Mouse (Mus musculus) forebrain, embryonic 14.5 days (tissue): Measurements from ENCODE around the gene Prss22. TPM values are rescaled to one million over a fixed set of nuclear protein-coding genes. Genes with fewer than 3 reads are reported as not detected.
A peak's percentile ranks its signal among the peaks of the same experiment; 100 is the strongest.

ENCODE experiments used
- ATAC-seq: fragments of 200-750 bp; cut with Nextera tagmentation; 2 replicates; pipeline ENCODE4 v1.8.0; 2017; ENCODE audit warnings: mild to moderate bottlenecking, moderate library complexity
- DNase-seq: peaks from one replicate; pipeline ENCODE4 v3.0.0-alpha.2; 2015; ENCODE audit warnings: low spot score
- H3K27ac ChIP-seq: fragments of 300-500 bp; sonication (generic); 2 replicates; pipeline ENCODE4 v1.5.1; 2014; ENCODE audit warnings: low read depth, mild to moderate bottlenecking, control low read depth, low read length, moderate library complexity
- H3K27me3 ChIP-seq: fragments of 300-500 bp; sonication (generic); replicated peaks from 2 replicates; pipeline ENCODE4 v1.6.1; 2014; ENCODE audit warnings: low read length, control low read depth, mixed read lengths; ENCODE audit not compliant: control insufficient read depth, insufficient read depth
- H3K36me3 ChIP-seq: fragments of 300-500 bp; sonication (generic); 2 replicates; pipeline ENCODE4 v1.6.1; 2014; ENCODE audit warnings: low read length, control low read depth; ENCODE audit not compliant: control insufficient read depth, insufficient read depth
- H3K4me1 ChIP-seq: fragments of 300-500 bp; sonication (generic); 2 replicates; pipeline ENCODE4 v1.6.1; 2014; ENCODE audit warnings: antibody characterized with exemption, low read length, control low read depth; ENCODE audit not compliant: control insufficient read depth, insufficient read depth
- H3K4me2 ChIP-seq: fragments of 300-500 bp; sonication (generic); 2 replicates; pipeline ENCODE4 v1.6.1; 2014; ENCODE audit warnings: mild to moderate bottlenecking, control low read depth, low read length
- H3K4me3 ChIP-seq: fragments of 300-500 bp; sonication (generic); 2 replicates; pipeline ENCODE4 v1.5.1; 2014; ENCODE audit warnings: low read depth, low read length, control low read depth
- H3K9ac ChIP-seq: fragments of 300-500 bp; sonication (generic); 2 replicates; pipeline ENCODE4 v1.6.1; 2014; ENCODE audit warnings: mild to moderate bottlenecking, low read length, control low read depth, moderate library complexity
- H3K9me3 ChIP-seq: fragments of 300-500 bp; sonication (generic); replicated peaks from 2 replicates; pipeline ENCODE4 v1.6.1; 2016; ENCODE audit warnings: low read length, control low read depth, mixed read lengths; ENCODE audit not compliant: control insufficient read depth
- WGBS: fragments of 180-500 bp; shearing (Covaris S2); extraction: QIAGEN DNeasy Blood & Tissue Kit; methylation state at CpG from one replicate; pipeline ENCODE4 v1.1.7; 2014; 5-methylcytosine and 5-hydroxymethylcytosine counted together
- polyA plus RNA-seq: library from polyadenylated mRNA; unstranded; fragments of >200 nt; fragmentation: Nextera tagmentation; extraction: Ambion mirVana; gene quantifications from 2 replicates; pipeline ENCODE4 v1.2.1, GENCODE M21; 2014

Prss22 gene
- polyA plus RNA-seq, 1 experiment from 2014 or later: not detected

DNA sequence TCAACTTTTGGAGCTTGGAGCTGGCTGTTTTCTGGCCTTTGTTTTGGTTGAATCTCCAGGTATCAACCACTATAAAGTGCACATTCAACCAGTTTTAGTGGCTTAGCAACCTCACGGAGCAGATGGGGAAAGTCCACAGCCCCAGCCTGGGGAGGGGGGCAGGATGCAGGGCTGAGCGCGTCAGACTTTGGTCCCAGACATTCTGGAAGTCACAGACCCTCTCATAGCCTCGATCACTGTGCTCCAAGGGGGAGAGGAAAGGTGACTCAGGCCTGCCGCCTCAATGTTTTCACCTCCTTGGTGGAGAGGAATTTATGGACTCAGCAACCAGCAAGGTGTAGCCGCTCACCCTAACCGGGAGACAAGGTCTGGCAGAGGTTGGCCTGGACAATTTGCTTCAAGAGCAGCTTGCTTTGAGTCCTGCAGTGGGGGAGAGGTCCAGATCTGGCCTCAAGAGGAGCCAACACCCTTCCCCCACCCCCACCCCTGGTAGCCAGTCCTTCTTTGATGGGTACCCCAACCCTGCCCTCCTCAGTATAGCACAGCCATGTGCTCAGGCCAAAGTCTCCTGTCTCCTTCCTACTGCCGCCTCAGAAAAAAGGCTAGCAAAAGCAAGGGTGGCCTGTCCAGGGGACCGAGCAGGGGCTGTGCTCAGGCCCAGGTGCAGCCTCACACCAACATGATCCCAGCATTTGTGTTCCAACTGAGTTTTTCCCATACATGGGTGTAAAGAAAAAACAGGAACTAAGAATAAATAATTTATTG lies 4.9 kb downstream of the Prss22 start:
- peak; percentile 62 for ATAC-seq
- peak overlapping the region; percentile 17; the same call in 1 of the 2 replicates for H3K4me3 ChIP-seq
- H3K27me3 ChIP-seq: no peaks in the 10 kb centered on the region
- peak overlapping the region; percentile 45; the same call in 1 of the 2 replicates for H3K9ac ChIP-seq
- H3K27ac ChIP-seq: no peak overlapping the region
- H3K4me1 ChIP-seq: no peaks in the 10 kb centered on the region
- 69% methylated on average over 9 of the region's 9 CpGs for WGBS
- H3K9me3 ChIP-seq: no peaks in the 10 kb centered on the region
- H3K36me3 ChIP-seq: no peaks in the 10 kb centered on the region
- H3K4me2 ChIP-seq: peak overlapping the region; percentile 48
- no peak for DNase-seq

DNA sequence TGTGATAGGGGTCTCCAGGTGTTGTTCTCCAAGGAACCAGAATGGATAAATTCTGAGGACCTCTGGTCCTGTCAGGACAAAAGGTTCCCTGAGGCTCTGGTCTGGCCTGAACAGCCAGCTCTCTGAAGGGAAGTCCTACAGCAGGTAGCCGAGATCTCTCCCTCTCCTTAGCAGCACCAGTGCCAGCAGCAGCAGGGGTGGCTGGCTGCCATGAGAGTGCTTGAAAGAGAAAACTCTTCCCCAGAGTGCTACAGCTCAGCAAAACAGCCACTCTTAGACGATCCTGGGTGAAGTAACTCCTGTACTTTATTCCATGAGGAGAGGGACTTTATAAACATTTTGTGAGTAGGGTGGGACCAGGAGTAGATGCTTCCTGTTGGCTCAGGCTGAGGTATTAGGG lies 8.1 kb downstream of the Prss22 start:
- Histone ChIP-seq H3K4me2 (no peak overlapping the region), H3K4me1 (no peaks in the 10 kb centered on the region), H3K9me3 (no peaks in the 10 kb centered on the region), H3K27me3 (no peaks in the 10 kb centered on the region), H3K27ac (no peak overlapping the region), H3K9ac (no peak overlapping the region), H3K4me3 (no peak overlapping the region), H3K36me3 (no peaks in the 10 kb centered on the region)
- ATAC-seq (no peak), DNase-seq (no peak)
- WGBS: 42% methylated on average over 2 of the region's 2 CpGs

DNA sequence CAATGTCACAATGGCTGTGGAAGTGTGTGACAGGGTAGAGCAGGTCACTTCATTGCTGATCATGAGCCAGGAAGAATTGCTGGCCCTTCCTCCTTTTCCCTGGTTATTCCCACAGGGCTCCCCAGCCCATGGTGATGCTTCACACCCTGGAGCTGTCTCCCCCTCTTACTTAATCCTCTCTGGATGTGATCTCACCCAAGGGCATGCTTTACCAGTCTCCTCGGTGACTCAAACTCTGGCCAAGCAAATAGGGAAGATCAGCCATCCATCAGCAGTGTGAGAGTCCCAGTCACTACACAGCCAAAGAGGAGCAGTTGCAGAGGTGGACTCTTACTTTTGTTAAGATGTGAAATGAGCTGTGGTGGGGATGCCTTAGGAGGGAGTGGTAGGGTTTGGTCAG lies 12.9 kb downstream of the Prss22 start:
- H3K4me2 ChIP-seq: no peak overlapping the region
- no peak overlapping the region for H3K27ac ChIP-seq
- no peaks in the 10 kb centered on the region for H3K9me3 ChIP-seq
- 89% methylated on average over 1 of the region's 1 CpGs for WGBS
- no peak for DNase-seq
- H3K9ac ChIP-seq: no peak overlapping the region
- H3K36me3 ChIP-seq: no peaks in the 10 kb centered on the region
- H3K27me3 ChIP-seq: no peaks in the 10 kb centered on the region
- no peaks in the 10 kb centered on the region for H3K4me1 ChIP-seq
- no peak overlapping the region for H3K4me3 ChIP-seq
- ATAC-seq: no peak

GRCm38 (mm10) chr17:23982912-23983311 lies 15.0 kb downstream of the Prss22 start:
- WGBS: 78% methylated on average over 4 of the region's 4 CpGs
- no peak overlapping the region for H3K27ac ChIP-seq
- no peak overlapping the region for H3K4me3 ChIP-seq
- ATAC-seq (no peak), DNase-seq (no peak)
- H3K4me1 ChIP-seq: no peaks in the 10 kb centered on the region
- no peak overlapping the region for H3K9ac ChIP-seq
- H3K4me2 ChIP-seq: no peak overlapping the region
- no peaks in the 10 kb centered on the region for H3K27me3 ChIP-seq
- no peaks in the 10 kb centered on the region for H3K36me3 ChIP-seq
- no peaks in the 10 kb centered on the region for H3K9me3 ChIP-seq

- Histone ChIP-seq H3K4me3 (no peak within 1 kb of the TSS), H3K4me1 (no peaks in the 10 kb centered on the region), H3K9me3 (no peaks in the 10 kb centered on the region), H3K27ac (no peak within 1 kb of the TSS), H3K36me3 (no peaks in the 10 kb centered on the region), H3K4me2 (no peak within 1 kb of the TSS), H3K27me3 (no peaks in the 10 kb centered on the region), H3K9ac (no peak within 1 kb of the TSS)
- ATAC-seq: no peak
- 87% methylated on average over 10 of the region's 10 CpGs for WGBS
- no peak for DNase-seq
These were observed 17.5 kb downstream of the Prss22 start, which contains the start of gene Prss30 for GRCm38 (mm10) chr17:23980297-23980909. Prss30 (minus strand) TSS chr17:23980566.

DNA sequence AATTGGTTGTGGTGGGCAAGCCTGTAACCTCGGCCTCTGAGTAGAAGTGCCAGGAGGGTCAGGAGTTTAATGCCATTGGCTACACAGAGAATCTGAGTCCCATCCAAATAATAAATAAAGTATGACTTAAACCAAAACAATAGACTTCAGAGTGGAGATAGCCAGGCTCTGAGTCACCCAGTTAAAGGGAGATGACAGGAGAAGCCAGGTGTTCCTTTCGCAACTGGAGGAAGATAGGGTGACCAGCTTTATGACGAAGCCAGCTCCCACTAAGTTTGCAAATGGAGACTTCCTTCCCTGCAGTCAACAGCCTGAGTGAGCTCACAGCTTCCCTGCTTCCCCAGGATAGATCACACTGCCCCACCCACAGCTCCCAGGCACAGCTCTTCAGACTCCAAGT lies 18.4 kb downstream of the Prss22 start:
- no peaks in the 10 kb centered on the region for H3K9me3 ChIP-seq
- H3K4me3 ChIP-seq: no peak overlapping the region
- no peak overlapping the region for H3K9ac ChIP-seq
- H3K4me1 ChIP-seq: no peaks in the 10 kb centered on the region
- H3K27ac ChIP-seq: no peak overlapping the region
- H3K36me3 ChIP-seq: no peaks in the 10 kb centered on the region
- 79% methylated on average over 3 of the region's 3 CpGs for WGBS
- ATAC-seq (no peak), DNase-seq (no peak)
- no peak overlapping the region for H3K4me2 ChIP-seq
- H3K27me3 ChIP-seq: no peaks in the 10 kb centered on the region

DNA sequence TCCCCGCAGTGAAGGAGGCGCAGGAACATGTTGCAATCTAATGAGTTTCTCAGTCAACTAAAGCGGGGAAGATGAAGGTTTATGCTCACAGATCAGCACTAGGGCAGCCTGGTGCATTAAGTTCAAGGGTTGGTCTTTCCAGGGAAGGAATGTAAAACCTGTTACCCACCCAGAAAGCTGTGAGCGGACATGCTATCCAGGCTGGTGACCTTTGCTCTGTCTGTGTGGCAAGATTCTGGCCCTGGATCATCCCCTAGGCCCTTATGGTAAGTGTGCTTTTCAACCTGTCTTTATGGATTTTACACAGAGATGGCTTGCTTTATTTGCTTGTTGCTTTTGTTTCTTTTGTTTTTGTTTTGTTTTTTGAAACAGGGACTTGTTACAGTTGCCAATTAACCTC lies 21.2 kb downstream of the Prss22 start:
- no peak for DNase-seq
- Histone ChIP-seq H3K4me3 (no peak overlapping the region), H3K27ac (no peak overlapping the region), H3K27me3 (no peaks in the 10 kb centered on the region), H3K9me3 (no peaks in the 10 kb centered on the region), H3K4me2 (no peak overlapping the region), H3K36me3 (no peaks in the 10 kb centered on the region), H3K4me1 (no peaks in the 10 kb centered on the region), H3K9ac (no peak overlapping the region)
- no peak for ATAC-seq
- 73% methylated on average over 4 of the region's 4 CpGs for WGBS

DNA sequence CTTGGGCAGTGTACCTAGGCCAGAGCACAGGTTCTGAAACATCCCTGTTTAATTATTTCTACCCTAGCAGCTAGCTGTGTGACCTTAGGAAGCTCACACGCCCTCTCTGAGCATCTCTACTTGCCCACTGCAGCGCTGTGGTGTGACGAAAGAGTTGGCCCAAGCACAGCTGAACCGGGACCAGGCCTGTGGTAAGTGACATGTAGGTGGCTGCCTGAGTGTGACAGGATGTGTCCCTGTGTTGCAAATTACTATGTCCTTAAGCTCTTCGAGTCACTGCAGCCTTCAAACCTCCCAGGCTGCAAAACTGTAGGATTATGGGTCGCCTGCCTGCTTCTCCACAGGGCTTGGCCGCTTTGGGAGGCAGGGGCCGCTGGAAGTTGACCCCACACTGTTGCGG lies 26.6 kb downstream of the Prss22 start:
- no peak overlapping the region for H3K27ac ChIP-seq
- H3K36me3 ChIP-seq: no peaks in the 10 kb centered on the region
- H3K27me3 ChIP-seq: no peaks in the 10 kb centered on the region
- H3K4me1 ChIP-seq: no peaks in the 10 kb centered on the region
- ATAC-seq (no peak), DNase-seq (no peak)
- H3K4me2 ChIP-seq: no peak overlapping the region
- WGBS: 82% methylated on average over 9 of the region's 9 CpGs
- no peak overlapping the region for H3K4me3 ChIP-seq
- no peaks in the 10 kb centered on the region for H3K9me3 ChIP-seq
- no peak overlapping the region for H3K9ac ChIP-seq

DNA sequence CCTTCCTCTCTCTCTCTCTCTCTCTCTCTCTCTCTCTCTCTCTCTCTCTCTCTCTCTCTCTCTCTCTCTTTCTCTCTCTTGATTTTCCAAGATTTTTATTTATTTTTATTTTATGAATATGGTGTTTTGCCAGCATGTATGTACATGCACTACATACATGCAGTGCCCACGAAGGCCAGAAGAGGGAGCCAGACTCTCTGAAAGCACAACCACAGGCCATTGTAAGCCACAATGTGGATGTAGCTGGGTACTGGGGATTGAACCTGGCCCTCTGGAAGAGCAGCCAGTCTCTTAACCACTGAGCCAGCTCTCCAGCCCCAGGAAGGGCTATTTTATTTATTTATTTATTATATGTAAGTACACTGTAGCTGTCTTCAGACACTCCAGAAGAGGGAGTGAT lies 28.7 kb downstream of the Prss22 start:
- Histone ChIP-seq H3K9ac (no peak overlapping the region), H3K4me1 (no peaks in the 10 kb centered on the region), H3K4me3 (no peak overlapping the region), H3K9me3 (no peaks in the 10 kb centered on the region), H3K27me3 (no peaks in the 10 kb centered on the region), H3K27ac (no peak overlapping the region), H3K36me3 (no peaks in the 10 kb centered on the region), H3K4me2 (no peak overlapping the region)
- WGBS: 4% methylated on average over 1 of the region's 1 CpGs
- DNase-seq (peak; percentile 73), ATAC-seq (no peak)
